Mouse (Mus musculus): ENCODE measurements around the gene Ttc9c. TPM values are rescaled to one million over a fixed set of nuclear protein-coding genes. Genes with fewer than 3 reads are reported as not detected.
A peak's percentile ranks its signal among the peaks of the same experiment; 100 is the strongest.
"Not testable (repeated sequence)": the region's sequence is repeated elsewhere in the genome, so short reads cannot be mapped to it uniquely, and the experiment has no call there.

Gene Ttc9c
- polyA plus RNA-seq, 1 experiment from 2014 or later, result 34.0 TPM

GRCm38 (mm10) chr19:8837251-8837791, 18.2 kb upstream of the Ttc9c start, which contains the start of gene Bscl2:
Bscl2 (plus strand) TSS chr19:8837467.
- Histone ChIP-seq H3K9me3 (replicated peaks; ENCODE audit: control insufficient read depth, low read length) (no peaks in the 10 kb centered on the region), H3K4me1 (ENCODE audit: control insufficient read depth, insufficient read depth, low read length) (peaks cover 27% of the 10 kb centered on the region), H3K4me3 (ENCODE audit: low read depth, low read length) (peak within 1 kb of the TSS; percentile 59), H3K27me3 (ENCODE audit: control insufficient read depth, insufficient read depth, low read length) (no peaks in the 10 kb centered on the region), H3K27ac (ENCODE audit: low read depth, low read length) (peak within 1 kb of the TSS; percentile 94), H3K4me2 (peak within 1 kb of the TSS; percentile 81), H3K9ac (ENCODE audit: low read depth, low read length) (peak within 1 kb of the TSS; percentile 88), H3K36me3 (ENCODE audit: control insufficient read depth, insufficient read depth, low read length) (peaks cover 24% of the 10 kb centered on the region)
- WGBS (ENCODE audit: insufficient replicate concordance), result 2% methylated on average over 38 of the region's 38 CpGs
- peak; percentile 72 for ATAC-seq (replicated peaks; ENCODE audit: insufficient number of reproducible peaks, low FRiP score, low TSS enrichment)

GRCm38 (mm10) chr19:8836327-8836726, 17.2 kb upstream of the Ttc9c start:
- H3K9me3 ChIP-seq (replicated peaks; ENCODE audit: control insufficient read depth, low read length); H3K4me3 ChIP-seq (ENCODE audit: low read depth, low read length); H3K9ac ChIP-seq (ENCODE audit: low read depth, low read length); ATAC-seq (replicated peaks; ENCODE audit: insufficient number of reproducible peaks, low FRiP score, low TSS enrichment); H3K27ac ChIP-seq (ENCODE audit: low read depth, low read length); H3K4me2 ChIP-seq; H3K27me3 ChIP-seq (ENCODE audit: control insufficient read depth, insufficient read depth, low read length): not testable (repeated sequence)
- peaks cover 27% of the 10 kb centered on the region for H3K4me1 ChIP-seq (ENCODE audit: control insufficient read depth, insufficient read depth, low read length)
- peaks cover 33% of the 10 kb centered on the region for H3K36me3 ChIP-seq (ENCODE audit: control insufficient read depth, insufficient read depth, low read length)
- WGBS (ENCODE audit: insufficient replicate concordance), result 94% methylated on average over 10 of the region's 10 CpGs

GRCm38 (mm10) chr19:8832971-8833370, 13.8 kb upstream of the Ttc9c start:
- Histone ChIP-seq H3K36me3 (ENCODE audit: control insufficient read depth, insufficient read depth, low read length) (peaks cover 54% of the 10 kb centered on the region), H3K9ac (ENCODE audit: low read depth, low read length) (no peak overlapping the region), H3K4me1 (ENCODE audit: control insufficient read depth, insufficient read depth, low read length) (no peaks in the 10 kb centered on the region), H3K4me2 (no peak overlapping the region), H3K27ac (ENCODE audit: low read depth, low read length) (no peak overlapping the region), H3K4me3 (ENCODE audit: low read depth, low read length) (no peak overlapping the region), H3K9me3 (replicated peaks; ENCODE audit: control insufficient read depth, low read length) (no peaks in the 10 kb centered on the region), H3K27me3 (ENCODE audit: control insufficient read depth, insufficient read depth, low read length) (no peaks in the 10 kb centered on the region)
- ATAC-seq (replicated peaks; ENCODE audit: insufficient number of reproducible peaks, low FRiP score, low TSS enrichment), result no peak
- WGBS (ENCODE audit: insufficient replicate concordance), result 94% methylated on average over 4 of the region's 4 CpGs

GRCm38 (mm10) chr19:8831262-8831661, 12.1 kb upstream of the Ttc9c start:
- no peak for ATAC-seq (replicated peaks; ENCODE audit: insufficient number of reproducible peaks, low FRiP score, low TSS enrichment)
- Histone ChIP-seq H3K4me2 (no peak overlapping the region), H3K9ac (ENCODE audit: low read depth, low read length) (no peak overlapping the region), H3K27ac (ENCODE audit: low read depth, low read length) (no peak overlapping the region), H3K36me3 (ENCODE audit: control insufficient read depth, insufficient read depth, low read length) (peaks cover 68% of the 10 kb centered on the region), H3K4me3 (ENCODE audit: low read depth, low read length) (no peak overlapping the region), H3K9me3 (replicated peaks; ENCODE audit: control insufficient read depth, low read length) (no peaks in the 10 kb centered on the region), H3K4me1 (ENCODE audit: control insufficient read depth, insufficient read depth, low read length) (no peaks in the 10 kb centered on the region), H3K27me3 (ENCODE audit: control insufficient read depth, insufficient read depth, low read length) (no peaks in the 10 kb centered on the region)
- 82% methylated on average over 11 of the region's 11 CpGs for WGBS (ENCODE audit: insufficient replicate concordance)

GRCm38 (mm10) chr19:8830664-8831063, 11.5 kb upstream of the Ttc9c start:
- 92% methylated on average over 8 of the region's 8 CpGs for WGBS (ENCODE audit: insufficient replicate concordance)
- H3K4me2 ChIP-seq, result no peak overlapping the region

GRCm38 (mm10) chr19:8829660-8830059, 10.5 kb upstream of the Ttc9c start, which contains the start of gene AC129217.1:
AC129217.1 (plus strand) TSS chr19:8829773.
- no peak within 1 kb of the TSS for H3K9ac ChIP-seq (ENCODE audit: low read depth, low read length)
- no peak within 1 kb of the TSS for H3K27ac ChIP-seq (ENCODE audit: low read depth, low read length)
- H3K27me3 ChIP-seq (ENCODE audit: control insufficient read depth, insufficient read depth, low read length), result no peaks in the 10 kb centered on the region
- ATAC-seq (replicated peaks; ENCODE audit: insufficient number of reproducible peaks, low FRiP score, low TSS enrichment), result no peak
- H3K4me1 ChIP-seq (ENCODE audit: control insufficient read depth, insufficient read depth, low read length), result no peaks in the 10 kb centered on the region
- H3K4me3 ChIP-seq (ENCODE audit: low read depth, low read length), result no peak within 1 kb of the TSS
- WGBS (ENCODE audit: insufficient replicate concordance), result 92% methylated on average over 8 of the region's 8 CpGs
- H3K9me3 ChIP-seq (replicated peaks; ENCODE audit: control insufficient read depth, low read length), result no peaks in the 10 kb centered on the region
- peaks cover 71% of the 10 kb centered on the region for H3K36me3 ChIP-seq (ENCODE audit: control insufficient read depth, insufficient read depth, low read length)
- H3K4me2 ChIP-seq, result no peak within 1 kb of the TSS

More at GRCm38 (mm10) chr19:8830664-8831063, 11.5 kb upstream of the Ttc9c start:
- Histone ChIP-seq H3K27ac (ENCODE audit: low read depth, low read length) (no peak overlapping the region), H3K9ac (ENCODE audit: low read depth, low read length) (no peak overlapping the region), H3K9me3 (replicated peaks; ENCODE audit: control insufficient read depth, low read length) (no peaks in the 10 kb centered on the region), H3K36me3 (ENCODE audit: control insufficient read depth, insufficient read depth, low read length) (peaks cover 71% of the 10 kb centered on the region), H3K27me3 (ENCODE audit: control insufficient read depth, insufficient read depth, low read length) (no peaks in the 10 kb centered on the region), H3K4me1 (ENCODE audit: control insufficient read depth, insufficient read depth, low read length) (no peaks in the 10 kb centered on the region), H3K4me3 (ENCODE audit: low read depth, low read length) (no peak overlapping the region)
- ATAC-seq (replicated peaks; ENCODE audit: insufficient number of reproducible peaks, low FRiP score, low TSS enrichment), result no peak

- peaks cover 31% of the 10 kb centered on the region for H3K36me3 ChIP-seq (ENCODE audit: control insufficient read depth, insufficient read depth, low read length)
- no peaks in the 10 kb centered on the region for H3K27me3 ChIP-seq (ENCODE audit: control insufficient read depth, insufficient read depth, low read length)
- peaks cover 16% of the 10 kb centered on the region for H3K4me1 ChIP-seq (ENCODE audit: control insufficient read depth, insufficient read depth, low read length)
- peak overlapping the region; percentile 97 for H3K4me2 ChIP-seq
- H3K9ac ChIP-seq (ENCODE audit: low read depth, low read length), result 0 out of 2 replicates have a peak overlapping the region, but pooled peaks have one; percentile 39
- no peak overlapping the region for H3K27ac ChIP-seq (ENCODE audit: low read depth, low read length)
- peak overlapping the region; percentile 20 for H3K4me3 ChIP-seq (ENCODE audit: low read depth, low read length)
- ATAC-seq (replicated peaks; ENCODE audit: insufficient number of reproducible peaks, low FRiP score, low TSS enrichment), result no peak
- 77% methylated on average over 8 of the region's 8 CpGs for WGBS (ENCODE audit: insufficient replicate concordance)
- H3K9me3 ChIP-seq (replicated peaks; ENCODE audit: control insufficient read depth, low read length), result no peaks in the 10 kb centered on the region
These were observed 3.6 kb upstream of the Ttc9c start for GRCm38 (mm10) chr19:8822696-8823095.

GRCm38 (mm10) chr19:8821146-8821545, 2.0 kb upstream of the Ttc9c start:
- Histone ChIP-seq H3K9me3 (replicated peaks; ENCODE audit: control insufficient read depth, low read length) (no peaks in the 10 kb centered on the region), H3K4me2 (peak overlapping the region; percentile 97), H3K27me3 (ENCODE audit: control insufficient read depth, insufficient read depth, low read length) (no peaks in the 10 kb centered on the region), H3K27ac (ENCODE audit: low read depth, low read length) (peak overlapping the region; percentile 100; the same call in 1 of the 2 replicates), H3K4me3 (ENCODE audit: low read depth, low read length) (peak overlapping the region; percentile 100), H3K36me3 (ENCODE audit: control insufficient read depth, insufficient read depth, low read length) (peaks cover 20% of the 10 kb centered on the region), H3K4me1 (ENCODE audit: control insufficient read depth, insufficient read depth, low read length) (peaks cover 17% of the 10 kb centered on the region), H3K9ac (ENCODE audit: low read depth, low read length) (peak overlapping the region; percentile 99)
- no peak for ATAC-seq (replicated peaks; ENCODE audit: insufficient number of reproducible peaks, low FRiP score, low TSS enrichment)
- under 1% methylated on average over 7 of the region's 7 CpGs for WGBS (ENCODE audit: insufficient replicate concordance)

GRCm38 (mm10) chr19:8820424-8820956, 1.4 kb upstream of the Ttc9c start:
- peak; percentile 39 for ATAC-seq (replicated peaks; ENCODE audit: insufficient number of reproducible peaks, low FRiP score, low TSS enrichment)
- WGBS (ENCODE audit: insufficient replicate concordance), result 0% methylated on average over 48 of the region's 48 CpGs
- peak overlapping the region; percentile 99 for H3K9ac ChIP-seq (ENCODE audit: low read depth, low read length)
- no peaks in the 10 kb centered on the region for H3K27me3 ChIP-seq (ENCODE audit: control insufficient read depth, insufficient read depth, low read length)
- H3K36me3 ChIP-seq (ENCODE audit: control insufficient read depth, insufficient read depth, low read length), result peaks cover 17% of the 10 kb centered on the region
- peak overlapping the region; percentile 100 for H3K4me3 ChIP-seq (ENCODE audit: low read depth, low read length)
- H3K4me2 ChIP-seq, result peak overlapping the region; percentile 97
- peak overlapping the region; percentile 100 for H3K27ac ChIP-seq (ENCODE audit: low read depth, low read length)
- H3K9me3 ChIP-seq (replicated peaks; ENCODE audit: control insufficient read depth, low read length), result no peaks in the 10 kb centered on the region
- H3K4me1 ChIP-seq (ENCODE audit: control insufficient read depth, insufficient read depth, low read length), result peaks cover 17% of the 10 kb centered on the region

Measured in heart, embryonic 11.5 days (tissue).